Mouse (Mus musculus): Measurements from ENCODE around the gene Dse.
A peak's percentile ranks its signal among the peaks of the same experiment; 100 is the strongest.

The Dse gene

GRCm38 (mm10) chr10:34131356-34131755 is 76.2 kb downstream of the Dse start:
- no peak for DNase-seq (ENCODE audit: low spot score in 2 of 2)

- DNase-seq (ENCODE audit: low spot score in 2 of 2) = no peak
These were observed 79.1 kb downstream of the Dse start for GRCm38 (mm10) chr10:34128391-34128790.

DNA sequence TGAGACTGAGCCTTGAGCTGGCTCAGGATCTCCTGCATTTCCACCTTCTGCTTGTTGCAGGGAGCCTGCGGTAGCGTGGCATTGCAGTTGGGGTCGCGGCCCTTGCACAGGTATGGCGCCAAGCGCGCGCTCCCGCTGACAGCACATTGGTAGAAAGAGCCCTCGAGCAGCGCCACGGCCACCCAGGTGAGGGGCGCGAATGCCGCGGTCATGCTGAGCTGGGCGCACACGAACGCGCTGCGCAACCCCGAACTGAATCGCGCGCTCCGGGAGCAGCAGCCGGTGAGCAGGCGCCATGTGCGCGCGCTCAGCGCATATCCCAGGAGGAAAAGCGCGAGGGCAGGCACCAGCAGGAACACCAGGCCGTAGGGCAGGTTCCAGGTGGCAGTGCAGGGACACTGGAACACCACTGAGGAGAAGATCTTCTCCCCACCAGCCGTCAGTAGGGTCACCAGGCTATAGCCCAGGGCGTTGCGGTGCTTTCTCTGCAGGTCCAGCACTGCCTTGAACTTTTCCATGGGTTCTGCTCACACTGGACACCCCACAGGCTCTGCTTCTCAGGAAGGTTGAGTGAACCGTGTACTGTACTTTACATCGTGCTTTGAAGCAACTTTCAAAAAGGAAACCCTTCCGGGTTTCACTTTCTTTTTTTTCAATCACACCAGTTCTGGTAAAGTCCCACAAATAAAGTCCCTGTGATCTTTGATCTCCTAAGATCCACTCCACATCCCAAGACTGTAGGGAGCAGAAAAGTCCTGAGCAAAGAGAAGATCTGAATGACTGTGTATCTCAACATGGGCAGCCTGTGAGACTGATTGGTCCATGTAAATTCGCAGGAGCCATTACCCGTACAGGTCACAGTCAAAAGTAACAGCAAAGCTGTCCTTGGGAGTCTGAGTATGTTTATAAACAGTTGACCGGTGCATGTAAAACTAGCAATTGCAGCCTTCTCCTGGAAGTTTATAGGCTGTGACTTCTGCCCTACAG is 79.8 kb downstream of the Dse start, which contains the start of gene Calhm6:
Gene Calhm6, minus strand, starts transcription at position 593 of the 987 bp plus-strand sequence.
- DNase-seq (ENCODE audit: low spot score in 2 of 2) = peak in 1 of 2 experiments; percentile 20

GRCm38 (mm10) chr10:34118421-34118820 is 89.1 kb downstream of the Dse start:
- no peak for DNase-seq (ENCODE audit: low spot score in 2 of 2)

GRCm38 (mm10) chr10:34117770-34118169 is 89.7 kb downstream of the Dse start:
- DNase-seq (ENCODE audit: low spot score in 2 of 2) = no peak

DNA sequence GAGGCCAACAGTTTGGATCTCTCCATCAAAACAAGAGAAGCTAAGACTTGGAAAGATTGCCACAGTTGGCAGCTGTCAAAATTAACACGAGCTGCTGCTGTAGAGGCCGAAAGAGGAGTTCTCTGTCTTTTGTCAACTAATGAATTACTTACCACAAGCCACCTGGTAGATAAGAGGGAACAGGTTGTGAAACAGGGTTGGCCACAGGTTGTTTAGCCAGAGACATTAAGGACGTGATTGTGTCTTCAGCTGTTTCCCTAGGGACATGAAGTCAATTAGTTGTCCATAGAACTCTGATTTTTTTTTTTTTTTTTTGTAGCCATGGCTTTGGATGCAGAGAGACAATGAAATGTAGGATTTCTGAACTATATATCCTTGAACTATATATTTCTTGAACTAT is 90.4 kb downstream of the Dse start:
- DNase-seq (ENCODE audit: low spot score in 2 of 2) = no peak

DNA sequence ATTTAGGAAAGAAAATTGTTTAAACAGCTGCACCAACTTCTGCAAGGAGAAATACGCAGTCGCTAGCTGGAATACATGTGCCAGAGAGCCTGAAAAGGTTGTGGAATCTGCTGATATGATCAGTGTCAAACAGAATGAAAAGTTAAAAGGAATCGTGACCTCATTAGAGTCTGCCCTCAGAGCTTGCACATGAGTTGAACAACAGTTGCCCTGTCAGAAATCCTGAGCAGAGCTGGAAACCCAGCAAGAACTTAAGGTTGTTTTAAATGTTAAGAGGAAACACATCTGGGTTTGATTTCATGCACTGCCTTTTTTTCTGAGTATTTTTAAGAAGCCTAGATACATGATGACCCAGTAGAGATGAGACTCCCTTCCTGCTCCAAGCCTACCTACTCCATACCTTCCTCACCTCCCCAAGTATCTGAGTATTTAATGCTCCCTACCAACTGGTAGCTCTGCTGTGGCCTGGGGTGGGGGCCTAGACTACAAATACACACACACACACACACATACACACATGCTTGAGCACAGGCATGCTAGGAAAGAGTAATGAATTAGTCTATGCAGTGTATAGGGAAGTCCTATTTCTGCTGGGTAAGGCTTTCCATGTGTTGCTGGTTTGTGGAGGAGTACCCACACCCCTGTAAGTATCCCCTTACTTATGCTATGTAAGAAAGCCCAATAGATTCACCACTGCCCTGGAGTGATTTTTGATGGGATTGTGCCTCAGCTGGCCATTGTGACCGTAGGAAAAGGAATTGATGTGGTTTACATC is 95.4 kb downstream of the Dse start:
- DNase-seq (ENCODE audit: low spot score in 2 of 2) = no peak

DNA sequence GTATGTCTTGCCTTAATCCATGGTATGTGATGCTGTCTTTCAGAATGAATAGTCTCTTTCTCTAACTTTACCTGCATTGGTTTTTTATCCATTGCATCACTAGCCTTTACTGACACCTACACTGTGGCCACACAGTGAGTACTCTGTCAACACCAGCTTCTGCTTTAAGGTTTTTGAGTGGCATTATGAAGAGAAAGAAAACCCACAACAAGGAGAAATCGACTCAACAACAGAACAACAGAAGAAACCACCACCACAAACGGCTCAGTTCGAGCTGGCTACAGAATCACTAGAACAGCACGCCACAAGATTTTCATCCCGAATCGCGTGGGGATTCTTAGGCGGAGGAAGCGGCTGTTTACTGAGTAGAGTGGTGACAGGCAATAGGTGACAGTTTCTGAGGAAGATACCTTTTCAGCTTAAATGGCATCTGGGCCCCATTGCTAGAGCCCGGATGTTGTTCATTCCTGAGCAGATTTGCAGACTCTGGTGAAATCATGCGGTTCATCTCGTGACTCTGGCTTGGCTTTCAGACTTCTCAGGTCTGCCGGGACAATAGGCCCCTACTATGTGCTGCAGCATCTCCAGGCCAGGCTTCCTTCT is 96.6 kb downstream of the Dse start:
- no peak for DNase-seq (ENCODE audit: low spot score in 2 of 2)
